In the genomic region with DNA sequence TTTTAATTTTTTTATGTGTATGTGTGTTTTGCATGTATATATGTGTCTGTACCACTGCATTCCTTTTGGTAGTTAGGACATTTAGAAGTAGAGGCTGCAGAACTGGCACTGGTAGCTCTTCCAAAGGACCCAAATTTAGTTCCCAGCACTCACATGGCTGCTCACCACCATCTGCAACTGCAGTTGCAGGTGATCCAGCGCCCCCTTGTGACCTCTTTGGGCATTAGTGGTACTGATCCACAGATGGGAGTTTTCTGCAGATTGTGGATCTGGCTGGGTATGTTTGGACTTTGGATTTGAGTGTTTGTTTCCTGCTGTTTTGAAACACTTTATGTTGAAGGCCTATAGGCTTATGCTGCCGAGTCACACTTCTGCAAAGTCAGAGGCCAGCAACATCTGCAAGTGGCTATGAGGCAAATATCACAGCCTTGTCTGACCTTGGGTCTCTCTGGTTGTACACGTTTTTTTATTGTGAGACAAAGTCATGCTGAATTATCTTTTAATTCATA, we compare ENCODE assay signal across 1 mouse cellular context.
TF ChIP-seq lines count a peak whose summit lies in the region.

No protein-coding gene starts in this region.

TF ChIP-seq in CH12.LX, 34 proteins besides CTCF, POLR2A, EP300 and RAD21 (continued from another document):
- TF ChIP-seq MAZ (IDR thresholded peaks at IDR 0.05; ENCODE audit: low read depth, low read length), result no peak
